Mouse (Mus musculus) left cerebral cortex, postnatal 14 days (tissue): ENCODE data around the gene Thoc5. TPM values are rescaled to one million over a fixed set of nuclear protein-coding genes. Genes with fewer than 3 reads are reported as not detected.

Experiments
- DNase-seq, 2 experiments: peaks; one replicate each; pipeline ENCODE4 v3.0.0; 2021 to 2022; ENCODE audit warnings: low spot score in 2 of 2, mixed read lengths in 1 of 2
- intact Hi-C: fragments of 180-260 bp; cut with DNase I; formaldehyde crosslinking; loops from one replicate; pipeline ENCODE4 v1.15.1; 2025
- microRNA-seq, 2 experiments: library from miRNA; unstranded; fragments of <30 nt; microRNA quantifications; one replicate each; pipeline ENCODE4 v1.2.0; 2022
- total RNA-seq, 2 experiments: library from RNA; stranded (reverse); gene quantifications; 2 replicates each; pipeline ENCODE4 v1.2.3; 2021

Thoc5 gene
- total RNA-seq, 2 experiments from 2014 or later, result 35.8 to 38.3 TPM

GRCm38 (mm10) chr11:4966888-4967287, 71.8 kb downstream of the Thoc5 start:
- intact Hi-C loops, result no loop called here

GRCm38 (mm10) chr11:4967549-4967948, 72.4 kb downstream of the Thoc5 start:
- DNase-seq, result no peak
- intact Hi-C loops, result no loop called here

More at GRCm38 (mm10) chr11:4966888-4967287, 71.8 kb downstream of the Thoc5 start:
- DNase-seq, result no peak

- intact Hi-C loops, result no loop called here
- DNase-seq, result no peak
Measured at GRCm38 (mm10) chr11:4968376-4968775, 73.3 kb downstream of the Thoc5 start.

- peak; percentile 71 to 88 for DNase-seq
Measured at GRCm38 (mm10) chr11:4972967-4973870, 78.1 kb downstream of the Thoc5 start.

GRCm38 (mm10) chr11:4973871-4974256, 78.7 kb downstream of the Thoc5 start:
- intact Hi-C loops, result loop anchor here (5.0 kb wide), 1 partner anchor 57 kb away; no protein-coding TSS in a partner anchor
- DNase-seq, result no peak

More at GRCm38 (mm10) chr11:4972967-4973870, 78.1 kb downstream of the Thoc5 start:
- intact Hi-C loops, result loop anchor here (5.0 kb wide), 1 partner anchor 56 kb away; no protein-coding TSS in a partner anchor

GRCm38 (mm10) chr11:4974376-4975122, 79.4 kb downstream of the Thoc5 start:
- intact Hi-C loops, result loop anchor here (5.0 kb wide), 1 partner anchor 57 kb away; no protein-coding TSS in a partner anchor
- no peak for DNase-seq

- peak; percentile 53 to 66 for DNase-seq
- intact Hi-C loops, result no loop called here
Measured at GRCm38 (mm10) chr11:4975623-4976022, 80.5 kb downstream of the Thoc5 start.

Small RNAs within 50 kb of the gene (microRNA-seq; reads per million reads assigned to microRNA genes)
- 2.0 to 2.6 reads per million in 2 experiments for gene Mir6918

Other genes with a start within 250 kb of the Thoc5 start
- gene Uqcr10, start 191.0 kb upstream of the Thoc5 start, total RNA-seq, result 100 to 1,000 TPM; 429 to 434 TPM
- 10 to 100 TPM; 25.7 to 30.7 TPM for gene Zmat5, start 190.6 kb upstream of the Thoc5 start, total RNA-seq
- 10 to 100 TPM in 1 of 2 experiments, 1 to 10 TPM in 1; 5.8 to 14.4 TPM for gene Cabp7, start 148.5 kb upstream of the Thoc5 start, total RNA-seq
- gene Nf2, start 45.8 kb upstream of the Thoc5 start, total RNA-seq, result 100 to 1,000 TPM; 100 to 104 TPM
- 10 to 100 TPM; 89.1 to 92.0 TPM for gene Nipsnap1, start 21.4 kb upstream of the Thoc5 start, total RNA-seq
- 10 to 100 TPM; 35.5 to 38.2 TPM for gene Nefh, start 52.7 kb downstream of the Thoc5 start, total RNA-seq
- 100 to 1,000 TPM; 138 to 142 TPM for gene Ap1b1, start 91.5 kb downstream of the Thoc5 start, total RNA-seq
- 10 to 100 TPM; 61.7 to 63.2 TPM for gene Rasl10a, start 162.8 kb downstream of the Thoc5 start, total RNA-seq
- 10 to 100 TPM; 60.9 to 70.2 TPM for gene Gas2l1, start 170.0 kb downstream of the Thoc5 start, total RNA-seq
- gene Rhbdd3, start 203.6 kb downstream of the Thoc5 start, total RNA-seq, result 10 to 100 TPM; 21.7 to 24.6 TPM
- 100 to 1,000 TPM; 288 to 295 TPM for gene Ewsr1, start 203.9 kb downstream of the Thoc5 start, total RNA-seq